Mouse (Mus musculus): ENCODE data around the gene Ugt1a1. TPM values are rescaled to one million over a fixed set of nuclear protein-coding genes. Genes with fewer than 3 reads are reported as not detected.
"Not testable (repeated sequence)": the region's sequence is repeated elsewhere in the genome, so short reads cannot be mapped to it uniquely, and the experiment has no call there.

The Ugt1a1 gene
- total and polyA plus RNA-seq, 2 experiments from 2014 or later = not detected

DNA sequence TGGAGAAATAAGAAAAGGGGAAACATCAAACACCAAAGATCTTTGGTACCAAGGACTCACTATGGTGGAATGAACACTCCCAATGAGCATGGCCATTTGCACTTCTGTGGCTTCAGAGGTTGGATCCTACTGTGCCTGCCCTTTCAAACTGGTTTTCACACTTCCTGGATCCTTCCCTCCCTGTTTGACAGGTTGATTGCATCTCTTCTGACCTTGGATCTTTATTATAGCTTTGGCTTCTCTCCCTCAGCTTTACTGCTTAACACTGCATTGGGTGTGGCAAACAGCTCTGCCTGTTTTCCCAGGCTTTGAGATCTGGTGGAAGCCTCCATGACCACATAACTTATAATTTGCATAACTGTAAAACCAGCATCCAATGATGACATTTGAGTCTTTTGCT is 8.6 kb downstream of the Ugt1a1 start:
- Histone ChIP-seq H3K27me3 (ENCODE audit: insufficient read depth, low read length) (no peaks in the 10 kb centered on the region), H3K27ac (ENCODE audit: low read depth, low read length) (no peak overlapping the region), H3K4me2 (ENCODE audit: low read depth, low read length, poor library complexity, severe bottlenecking) (no peak overlapping the region), H3K4me1 (ENCODE audit: insufficient read depth, low read length) (no peaks in the 10 kb centered on the region), H3K4me3 (ENCODE audit: low read depth, low read length) (no peak overlapping the region), H3K9me3 (ENCODE audit: low read length) (peaks cover 13% of the 10 kb centered on the region), H3K36me3 (ENCODE audit: insufficient read depth, low read length) (no peaks in the 10 kb centered on the region), H3K9ac (replicated peaks; ENCODE audit: low read length, poor library complexity, severe bottlenecking) (no peak overlapping the region)
- DNase-seq (ENCODE audit: low spot score) (no peak), ATAC-seq (ENCODE audit: low FRiP score) (no peak)
- no peak for TF ChIP-seq CTCF (IDR thresholded peaks at IDR 0.05)

DNA sequence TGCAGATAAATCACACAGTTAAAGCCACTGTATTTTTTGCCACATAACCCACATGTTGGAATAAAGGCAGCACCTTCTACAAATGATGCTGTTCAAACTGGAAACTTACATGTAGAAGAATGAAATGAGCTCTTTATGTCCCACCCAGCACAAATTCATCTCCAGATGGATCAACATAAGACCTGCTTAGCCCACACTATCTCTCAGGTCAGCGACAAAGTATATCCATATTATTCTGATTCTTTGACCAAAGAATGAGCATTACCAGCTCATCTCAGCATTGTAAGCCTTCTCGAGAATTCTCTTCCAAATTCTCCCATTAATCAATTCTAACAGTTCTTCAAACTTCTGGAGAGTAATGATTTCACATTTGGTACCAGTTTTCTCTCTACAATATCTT is 10.5 kb downstream of the Ugt1a1 start:
- DNase-seq (ENCODE audit: low spot score) = no peak
- Histone ChIP-seq H3K4me1 (ENCODE audit: insufficient read depth, low read length) (no peaks in the 10 kb centered on the region), H3K9ac (replicated peaks; ENCODE audit: low read length, poor library complexity, severe bottlenecking) (no peak overlapping the region), H3K9me3 (ENCODE audit: low read length) (peaks cover 24% of the 10 kb centered on the region), H3K27ac (ENCODE audit: low read depth, low read length) (no peak overlapping the region), H3K4me3 (ENCODE audit: low read depth, low read length) (no peak overlapping the region), H3K36me3 (ENCODE audit: insufficient read depth, low read length) (no peaks in the 10 kb centered on the region), H3K4me2 (ENCODE audit: low read depth, low read length, poor library complexity, severe bottlenecking) (no peak overlapping the region), H3K27me3 (ENCODE audit: insufficient read depth, low read length) (no peaks in the 10 kb centered on the region)
- whole genome bisulfite sequencing = 49% methylated on average over 2 of the region's 2 CpGs
- TF ChIP-seq CTCF (IDR thresholded peaks at IDR 0.05) = no peak
- no peak for ATAC-seq (ENCODE audit: low FRiP score)

DNA sequence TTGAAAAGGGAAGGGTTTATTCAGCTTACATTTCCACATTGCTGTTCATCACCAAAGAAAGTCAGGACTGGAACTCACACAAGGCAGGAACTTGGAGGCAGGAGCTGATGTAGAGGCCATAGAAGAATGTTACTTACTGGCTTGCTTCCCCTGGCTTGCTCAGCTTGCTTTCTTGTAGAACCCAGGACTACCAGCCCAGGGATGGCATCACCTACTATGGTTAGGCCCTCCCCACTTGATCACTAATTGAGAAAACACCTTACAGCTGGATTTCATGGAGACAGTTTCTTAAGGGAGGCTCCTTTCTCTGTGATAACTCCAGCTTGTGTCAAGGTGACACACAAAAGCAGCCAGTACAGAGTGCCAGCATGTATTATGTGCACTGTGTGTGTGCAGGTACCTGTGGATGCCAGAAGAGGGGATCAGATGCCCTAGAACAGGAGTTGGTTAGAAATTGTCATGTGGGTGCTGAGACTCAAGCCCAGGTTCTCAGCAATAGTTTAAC is 11.3 kb downstream of the Ugt1a1 start:
- not testable (repeated sequence) for DNase-seq (ENCODE audit: low spot score); ATAC-seq (ENCODE audit: low FRiP score)

DNA sequence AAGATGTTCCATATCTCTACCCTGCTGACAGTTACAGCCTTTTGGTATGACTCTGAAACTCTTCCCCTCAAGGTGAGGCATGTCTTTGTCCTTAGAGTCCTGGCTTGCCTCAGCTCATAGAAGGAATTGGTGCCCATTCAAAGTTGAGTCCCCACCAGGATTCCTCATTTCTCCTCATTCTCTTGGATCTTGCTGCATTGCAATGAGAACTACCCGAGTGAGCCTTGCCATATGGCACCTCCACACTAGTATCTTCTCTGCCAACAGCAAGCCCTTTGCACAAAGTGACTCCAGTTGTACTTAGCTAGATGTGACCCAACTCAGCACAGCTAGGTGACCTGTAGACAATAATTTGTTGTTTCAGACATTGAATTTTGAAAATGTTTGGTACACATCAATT is 11.8 kb downstream of the Ugt1a1 start:
- TF ChIP-seq CTCF (IDR thresholded peaks at IDR 0.05) = no peak
- peaks cover 38% of the 10 kb centered on the region for H3K9me3 ChIP-seq (ENCODE audit: low read length)
- H3K4me1 ChIP-seq (ENCODE audit: insufficient read depth, low read length) = no peaks in the 10 kb centered on the region
- H3K27ac ChIP-seq (ENCODE audit: low read depth, low read length) = no peak overlapping the region
- 48% methylated on average over 1 of the region's 1 CpGs for WGBS
- no peak overlapping the region for H3K9ac ChIP-seq (replicated peaks; ENCODE audit: low read length, poor library complexity, severe bottlenecking)
- H3K4me2 ChIP-seq (ENCODE audit: low read depth, low read length, poor library complexity, severe bottlenecking) = no peak overlapping the region
- H3K27me3 ChIP-seq (ENCODE audit: insufficient read depth, low read length) = no peaks in the 10 kb centered on the region
- ATAC-seq (ENCODE audit: low FRiP score) (no peak), DNase-seq (ENCODE audit: low spot score) (no peak)
- H3K4me3 ChIP-seq (ENCODE audit: low read depth, low read length) = no peak overlapping the region
- H3K36me3 ChIP-seq (ENCODE audit: insufficient read depth, low read length) = no peaks in the 10 kb centered on the region

More for the DNA sequence above, 11.3 kb downstream of the Ugt1a1 start:
- H3K36me3 ChIP-seq (ENCODE audit: insufficient read depth, low read length); H3K4me3 ChIP-seq (ENCODE audit: low read depth, low read length); H3K27me3 ChIP-seq (ENCODE audit: insufficient read depth, low read length); H3K4me2 ChIP-seq (ENCODE audit: low read depth, low read length, poor library complexity, severe bottlenecking); H3K27ac ChIP-seq (ENCODE audit: low read depth, low read length); H3K4me1 ChIP-seq (ENCODE audit: insufficient read depth, low read length); H3K9ac ChIP-seq (replicated peaks; ENCODE audit: low read length, poor library complexity, severe bottlenecking): not testable (repeated sequence)
- peaks cover 32% of the 10 kb centered on the region for H3K9me3 ChIP-seq (ENCODE audit: low read length)

DNA sequence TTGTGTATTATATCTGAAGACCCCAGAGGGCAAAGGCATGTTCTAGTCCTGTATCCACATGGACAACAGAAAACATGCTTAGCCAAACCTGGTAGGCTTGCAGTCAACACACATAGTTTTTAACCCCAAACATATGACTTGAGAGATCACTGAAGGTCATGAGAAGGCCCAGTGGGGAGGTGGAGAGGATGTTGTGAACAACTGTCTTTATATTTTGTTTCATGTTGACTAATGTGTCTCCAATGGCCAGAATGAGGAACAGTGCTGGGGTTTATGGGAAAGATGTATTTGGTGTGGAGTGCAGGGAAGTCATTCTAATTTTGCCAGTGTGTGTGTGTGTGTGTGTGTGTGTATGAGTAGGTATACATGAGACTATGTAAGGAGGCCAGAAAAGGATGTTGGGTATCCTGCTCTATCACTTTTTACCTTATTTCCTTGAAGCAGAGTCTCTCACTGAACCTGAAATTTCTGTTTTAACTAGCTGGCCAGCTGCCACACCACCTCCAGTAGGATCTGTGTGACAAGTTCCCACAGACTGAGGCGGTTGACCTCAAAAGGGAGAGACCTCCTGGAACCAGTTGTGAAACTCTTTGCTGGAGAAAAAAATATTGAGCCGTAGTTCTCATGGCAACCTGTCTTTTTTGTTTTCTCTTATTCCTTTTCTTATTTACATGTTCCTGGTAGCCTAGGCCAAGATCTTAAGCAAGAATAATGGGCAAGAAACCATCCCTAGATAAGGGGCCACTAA is 12.4 kb downstream of the Ugt1a1 start:
- Histone ChIP-seq H3K36me3 (ENCODE audit: insufficient read depth, low read length) (no peaks in the 10 kb centered on the region), H3K4me1 (ENCODE audit: insufficient read depth, low read length) (no peaks in the 10 kb centered on the region), H3K9ac (replicated peaks; ENCODE audit: low read length, poor library complexity, severe bottlenecking) (no peak overlapping the region), H3K4me3 (ENCODE audit: low read depth, low read length) (no peak overlapping the region), H3K9me3 (ENCODE audit: low read length) (peaks cover 44% of the 10 kb centered on the region), H3K27me3 (ENCODE audit: insufficient read depth, low read length) (no peaks in the 10 kb centered on the region), H3K4me2 (ENCODE audit: low read depth, low read length, poor library complexity, severe bottlenecking) (no peak overlapping the region), H3K27ac (ENCODE audit: low read depth, low read length) (no peak overlapping the region)
- no peak for TF ChIP-seq CTCF (IDR thresholded peaks at IDR 0.05)
- ATAC-seq (ENCODE audit: low FRiP score) = no peak
- no peak for DNase-seq (ENCODE audit: low spot score)
- WGBS = 65% methylated on average over 2 of the region's 2 CpGs

DNA sequence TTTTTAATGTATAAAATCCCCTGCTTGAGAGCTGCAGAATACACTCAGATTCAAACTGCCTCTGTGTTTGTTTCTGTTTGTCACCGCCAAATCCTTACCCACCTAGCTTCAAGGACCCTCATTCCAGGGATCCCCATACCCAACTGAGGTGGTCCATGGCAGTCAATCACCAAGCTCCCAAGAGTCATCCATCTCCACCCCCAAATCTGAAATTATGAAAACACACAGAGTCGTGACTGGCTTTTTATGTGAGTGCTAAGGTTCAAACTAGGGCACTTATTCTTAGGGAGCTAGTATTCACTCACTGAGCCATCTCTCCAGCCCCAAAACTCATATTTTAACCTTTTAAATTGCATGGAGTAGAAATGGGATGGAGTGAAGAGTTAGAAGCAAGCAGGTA is 13.5 kb downstream of the Ugt1a1 start:
- DNase-seq (ENCODE audit: low spot score); H3K36me3 ChIP-seq (ENCODE audit: insufficient read depth, low read length); H3K4me2 ChIP-seq (ENCODE audit: low read depth, low read length, poor library complexity, severe bottlenecking); H3K27me3 ChIP-seq (ENCODE audit: insufficient read depth, low read length); H3K27ac ChIP-seq (ENCODE audit: low read depth, low read length); ATAC-seq (ENCODE audit: low FRiP score); H3K9ac ChIP-seq (replicated peaks; ENCODE audit: low read length, poor library complexity, severe bottlenecking); H3K4me3 ChIP-seq (ENCODE audit: low read depth, low read length); H3K4me1 ChIP-seq (ENCODE audit: insufficient read depth, low read length): not testable (repeated sequence)
- peaks cover 55% of the 10 kb centered on the region for H3K9me3 ChIP-seq (ENCODE audit: low read length)
- WGBS = 38% methylated on average over 2 of the region's 2 CpGs

Measured in midbrain, postnatal 0 days (tissue).